Mouse (Mus musculus) yolk sac, embryonic 10.5 days (tissue): ENCODE measurements around the gene Tmem108.

Experiments used
- DNase-seq: peaks from one replicate; pipeline ENCODE4 v3.0.0-alpha.2; 2017; ENCODE audit warnings: low spot score

The Tmem108 gene

GRCm38 (mm10) chr9:103590801-103591200 lies 170.8 kb downstream of the Tmem108 start:
- no peak for DNase-seq

GRCm38 (mm10) chr9:103584865-103585264 lies 176.8 kb downstream of the Tmem108 start:
- no peak for DNase-seq

GRCm38 (mm10) chr9:103582249-103582961 lies 179.2 kb downstream of the Tmem108 start:
- no peak for DNase-seq

GRCm38 (mm10) chr9:103580621-103581020 lies 181.0 kb downstream of the Tmem108 start:
- no peak for DNase-seq

- DNase-seq: no peak
Measured at GRCm38 (mm10) chr9:103580186-103580585, 181.5 kb downstream of the Tmem108 start.

- no peak for DNase-seq
Measured at GRCm38 (mm10) chr9:103579411-103580026, 182.1 kb downstream of the Tmem108 start.

- no peak for DNase-seq
Measured at GRCm38 (mm10) chr9:103577731-103578130, 183.9 kb downstream of the Tmem108 start.

GRCm38 (mm10) chr9:103577181-103577580 lies 184.5 kb downstream of the Tmem108 start:
- no peak for DNase-seq

- DNase-seq: no peak
Measured at GRCm38 (mm10) chr9:103575901-103576300, 185.7 kb downstream of the Tmem108 start.

GRCm38 (mm10) chr9:103573994-103574750 lies 187.5 kb downstream of the Tmem108 start:
- DNase-seq: no peak

- DNase-seq: no peak
Measured at GRCm38 (mm10) chr9:103570158-103570741, 191.4 kb downstream of the Tmem108 start.

GRCm38 (mm10) chr9:103568983-103569382 lies 192.7 kb downstream of the Tmem108 start:
- DNase-seq: no peak

- no peak for DNase-seq
Measured at GRCm38 (mm10) chr9:103565186-103565585, 196.5 kb downstream of the Tmem108 start.

- no peak for DNase-seq
Measured at GRCm38 (mm10) chr9:103563864-103564610, 197.6 kb downstream of the Tmem108 start.

- DNase-seq: no peak
Measured at GRCm38 (mm10) chr9:103562063-103562462, 199.6 kb downstream of the Tmem108 start.

- no peak for DNase-seq
Measured at GRCm38 (mm10) chr9:103558741-103559140, 202.9 kb downstream of the Tmem108 start.

GRCm38 (mm10) chr9:103558240-103558639 lies 203.4 kb downstream of the Tmem108 start:
- DNase-seq: no peak

- DNase-seq: no peak
Measured at GRCm38 (mm10) chr9:103557085-103557484, 204.6 kb downstream of the Tmem108 start.

- DNase-seq: no peak
Measured at GRCm38 (mm10) chr9:103555334-103555733, 206.3 kb downstream of the Tmem108 start.

GRCm38 (mm10) chr9:103550661-103551248 lies 210.9 kb downstream of the Tmem108 start:
- DNase-seq: no peak

- no peak for DNase-seq
Measured at GRCm38 (mm10) chr9:103549178-103549577, 212.5 kb downstream of the Tmem108 start.
